Mouse (Mus musculus) kidney, adult 2 months (tissue): ENCODE data around the gene Habp4. TPM values are rescaled to one million over a fixed set of nuclear protein-coding genes. Genes with fewer than 3 reads are reported as not detected.
A peak's percentile ranks its signal among the peaks of the same experiment; 100 is the strongest.

Source experiments
- DNase-seq: peaks from one replicate; pipeline ENCODE4 v3.0.0; 2021
- H3K27ac ChIP-seq: fragments of 200-500 bp; 2 replicates; pipeline ENCODE4 v1.5.1; 2012; ENCODE audit warnings: low read depth, low read length, control low read depth, inconsistent platforms; ENCODE audit not compliant: insufficient read depth
- H3K27me3 ChIP-seq: fragments of 200-500 bp; replicated peaks from 2 replicates; pipeline ENCODE4 v1.6.1; 2012; ENCODE audit warnings: mild to moderate bottlenecking, moderate library complexity, low read length, inconsistent platforms; ENCODE audit not compliant: control insufficient read depth, insufficient read depth
- H3K36me3 ChIP-seq: fragments of 200-500 bp; 2 replicates; pipeline ENCODE4 v1.6.1; 2012; ENCODE audit warnings: mild to moderate bottlenecking, moderate library complexity, low read length, inconsistent platforms; ENCODE audit not compliant: control insufficient read depth, insufficient read depth
- H3K4me1 ChIP-seq: fragments of 200-500 bp; 2 replicates; pipeline ENCODE4 v1.6.1; 2011; ENCODE audit warnings: low read length; ENCODE audit not compliant: control insufficient read depth, insufficient read depth
- H3K4me3 ChIP-seq: fragments of 200-500 bp; 2 replicates; pipeline ENCODE4 v1.5.1; 2011; ENCODE audit warnings: mild to moderate bottlenecking, low read depth, low read length, control low read depth; ENCODE audit not compliant: insufficient read depth
- CTCF ChIP-seq: fragments of 200-500 bp; conservative IDR thresholded peaks from 2 replicates; pipeline ENCODE4 v1.5.1; 2011; ENCODE audit warnings: low read depth, mild to moderate bottlenecking, control low read depth, low read length, moderate library complexity, mixed read lengths; ENCODE audit not compliant: insufficient read depth, insufficient read length
- POLR2A ChIP-seq: fragments of 200-500 bp; IDR thresholded peaks from one replicate; pipeline ENCODE4 v1.6.1; 2011; ENCODE audit warnings: low read depth, low read length, control low read depth
- WGBS: fragments of 180-500 bp; shearing (Covaris S2); methylation state at CpG from one replicate; pipeline ENCODE4 v1.1.7; 2018; 5-methylcytosine and 5-hydroxymethylcytosine counted together
- polyA plus RNA-seq: library from polyadenylated mRNA; depleted of rRNA; stranded (reverse); fragments of >200 nt; gene quantifications from 2 replicates; pipeline ENCODE4 v1.2.3, GENCODE M21; 2012

The Habp4 gene
- polyA plus RNA-seq, 1 experiment: 37.6 TPM

- H3K27ac ChIP-seq: no peak overlapping the region
- no peaks in the 10 kb centered on the region for H3K27me3 ChIP-seq
- H3K4me3 ChIP-seq: no peak overlapping the region
- 44% methylated on average over 2 of the region's 2 CpGs for WGBS
- H3K36me3 ChIP-seq: no peaks in the 10 kb centered on the region
- peak; percentile 69 for DNase-seq
- no peaks in the 10 kb centered on the region; the same call in 1 of the 2 replicates for H3K4me1 ChIP-seq
- TF ChIP-seq POLR2A (no peak), CTCF (peak; percentile 62)
Measured at GRCm38 (mm10) chr13:64204726-64205125, 43.1 kb downstream of the Habp4 start.

GRCm38 (mm10) chr13:64205186-64205585 is 43.6 kb downstream of the Habp4 start:
- 51% methylated on average over 2 of the region's 2 CpGs for WGBS
- DNase-seq: no peak
- TF ChIP-seq CTCF (peak; percentile 55), POLR2A (no peak)
- no peak overlapping the region for H3K4me3 ChIP-seq
- no peaks in the 10 kb centered on the region; the same call in 1 of the 2 replicates for H3K4me1 ChIP-seq
- no peak overlapping the region for H3K27ac ChIP-seq
- no peaks in the 10 kb centered on the region for H3K36me3 ChIP-seq
- H3K27me3 ChIP-seq: no peaks in the 10 kb centered on the region

GRCm38 (mm10) chr13:64208146-64208545 is 46.5 kb downstream of the Habp4 start:
- Histone ChIP-seq H3K36me3 (no peaks in the 10 kb centered on the region), H3K4me1 (no peaks in the 10 kb centered on the region; the same call in 1 of the 2 replicates), H3K4me3 (no peak overlapping the region), H3K27me3 (no peaks in the 10 kb centered on the region), H3K27ac (no peak overlapping the region)
- TF ChIP-seq CTCF (no peak), POLR2A (no peak)
- no peak for DNase-seq
- WGBS: 91% methylated on average over 6 of the region's 6 CpGs

- Histone ChIP-seq H3K27me3 (no peaks in the 10 kb centered on the region), H3K4me1 (no peaks in the 10 kb centered on the region), H3K27ac (no peak overlapping the region), H3K4me3 (no peak overlapping the region), H3K36me3 (peaks cover 2% of the 10 kb centered on the region; the same call in 1 of the 2 replicates)
- WGBS: 78% methylated on average over 5 of the region's 5 CpGs
- no peak for TF ChIP-seq CTCF
- no peak for DNase-seq
Measured at GRCm38 (mm10) chr13:64211995-64212603, 50.5 kb downstream of the Habp4 start.

- TF ChIP-seq POLR2A: no peak
- no peak for TF ChIP-seq CTCF
- no peaks in the 10 kb centered on the region for H3K27me3 ChIP-seq
- no peaks in the 10 kb centered on the region for H3K4me1 ChIP-seq
- no peak for DNase-seq
- H3K4me3 ChIP-seq: no peak overlapping the region
- no peak overlapping the region for H3K27ac ChIP-seq
- peaks cover 2% of the 10 kb centered on the region; the same call in 1 of the 2 replicates for H3K36me3 ChIP-seq
- WGBS: 92% methylated on average over 5 of the region's 5 CpGs
Measured at GRCm38 (mm10) chr13:64214891-64215290, 53.3 kb downstream of the Habp4 start.

DNA sequence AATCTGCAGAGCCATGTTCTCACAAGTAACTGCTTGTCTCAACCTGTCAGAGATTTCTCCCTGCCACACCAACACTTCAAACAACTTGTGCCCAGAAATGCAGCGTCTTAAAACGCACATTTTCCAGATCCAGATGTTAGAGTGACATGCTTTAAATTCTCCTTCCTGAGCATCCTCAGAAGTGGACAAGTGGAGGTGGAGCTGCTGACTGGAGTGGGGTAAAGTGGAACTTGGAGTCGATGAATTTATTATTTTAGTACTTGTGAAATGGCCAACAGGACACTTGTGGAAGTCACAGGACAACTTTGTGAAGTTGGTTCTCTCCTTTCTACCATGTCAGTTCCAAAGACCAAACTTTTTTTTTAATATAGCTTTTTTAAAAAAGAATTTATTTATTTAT is 64.1 kb downstream of the Habp4 start:
- no peak overlapping the region for H3K27ac ChIP-seq
- H3K4me3 ChIP-seq: no peak overlapping the region
- H3K27me3 ChIP-seq: no peaks in the 10 kb centered on the region
- TF ChIP-seq CTCF (no peak), POLR2A (no peak)
- no peaks in the 10 kb centered on the region for H3K36me3 ChIP-seq
- WGBS: 93% methylated on average over 3 of the region's 3 CpGs
- DNase-seq: no peak
- H3K4me1 ChIP-seq: no peaks in the 10 kb centered on the region

DNA sequence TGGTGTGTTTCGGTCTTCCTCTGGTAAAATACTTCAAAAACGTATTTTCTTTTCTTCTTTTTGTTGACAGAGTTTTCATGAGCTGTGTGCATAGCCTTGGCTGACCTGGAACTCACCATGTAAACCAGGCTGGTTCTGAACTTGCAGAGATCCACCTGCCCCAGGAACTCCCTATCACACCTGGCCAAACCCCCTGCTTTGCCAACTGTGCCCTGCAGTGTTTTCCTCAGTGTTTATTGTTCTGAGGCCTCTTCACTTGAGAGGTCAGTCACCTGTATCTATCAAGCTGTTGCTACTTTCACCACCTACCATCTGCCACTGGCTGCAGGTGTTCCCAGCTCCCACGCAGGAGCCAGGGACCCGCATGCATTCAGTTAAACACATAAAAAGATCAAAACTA is 65.1 kb downstream of the Habp4 start:
- no peak for DNase-seq
- no peak for TF ChIP-seq CTCF
- TF ChIP-seq POLR2A: no peak
- 90% methylated on average over 4 of the region's 4 CpGs for WGBS
- Histone ChIP-seq H3K4me3 (no peak overlapping the region), H3K27ac (no peak overlapping the region), H3K27me3 (no peaks in the 10 kb centered on the region), H3K36me3 (no peaks in the 10 kb centered on the region), H3K4me1 (no peaks in the 10 kb centered on the region)
